Mouse (Mus musculus): ENCODE measurements at regions not wholly inside any gene's neighbourhood (a gene's known extent, or its start where the extent isn't known, plus 50 kb on each side); places are given as distances from the start of the nearest gene placed in this dataset.

DNA sequence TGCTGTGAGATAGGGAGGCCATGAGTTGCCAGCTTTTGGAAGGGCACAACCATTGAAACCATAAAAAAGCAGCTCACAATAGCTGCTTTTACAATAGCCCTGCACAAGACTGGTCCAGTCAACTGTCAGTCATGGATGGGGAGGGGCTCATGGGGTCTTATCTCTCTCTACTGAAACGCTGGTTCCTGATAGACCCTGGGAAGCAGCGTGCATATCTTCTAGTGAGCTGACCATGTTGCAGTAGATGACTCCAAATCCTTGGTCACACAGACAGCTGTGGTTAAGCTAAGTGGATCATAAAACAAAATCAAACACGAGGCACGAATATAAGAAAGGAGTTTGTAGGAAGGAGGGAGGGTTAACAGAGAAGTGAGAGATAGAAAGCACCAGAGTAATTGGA is 105.0 kb downstream of the Aldh8a1 start:
- DNase-seq (ENCODE audit: low spot score in 2 of 2) = no peak

DNA sequence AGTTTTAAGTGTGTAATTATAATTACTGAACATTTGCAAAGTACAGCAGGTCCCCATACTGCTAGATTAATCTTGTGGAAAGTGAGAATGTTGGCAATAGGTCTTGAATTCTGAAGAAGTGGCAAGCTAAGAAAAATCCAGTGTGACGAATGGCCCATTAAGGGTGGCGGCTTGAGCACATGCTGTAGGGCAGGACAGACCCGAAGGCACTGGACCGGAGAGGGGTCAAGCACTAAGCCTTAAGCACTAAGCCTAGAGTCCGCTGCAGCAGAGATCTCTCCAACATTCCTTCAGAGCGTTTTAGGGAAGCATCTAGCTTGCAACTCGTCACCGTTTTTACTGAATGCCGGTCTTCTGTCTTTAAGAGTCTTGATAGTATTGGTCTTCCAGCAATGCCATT is 105.6 kb downstream of the Aldh8a1 start:
- no peak for DNase-seq (ENCODE audit: low spot score in 2 of 2)

DNA sequence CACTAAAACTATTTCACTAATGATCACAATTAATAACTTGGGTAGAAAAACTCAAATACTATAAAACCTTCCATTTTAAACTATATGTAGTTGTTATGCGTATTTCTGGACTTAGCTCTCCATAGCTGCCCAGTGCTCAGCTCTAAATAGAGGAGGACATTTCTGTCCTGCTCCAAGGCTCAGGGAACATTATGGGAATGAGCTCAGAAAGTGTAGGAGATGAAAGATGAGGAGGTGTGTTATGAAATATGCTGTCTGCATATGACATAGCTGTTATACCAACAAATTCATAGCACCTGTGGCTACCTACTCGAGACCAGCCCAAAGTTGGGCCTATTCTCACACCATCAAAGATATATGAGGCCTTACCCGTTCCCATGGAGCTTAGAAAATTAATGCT is 106.3 kb downstream of the Aldh8a1 start:
- DNase-seq (ENCODE audit: low spot score in 2 of 2) = no peak

DNA sequence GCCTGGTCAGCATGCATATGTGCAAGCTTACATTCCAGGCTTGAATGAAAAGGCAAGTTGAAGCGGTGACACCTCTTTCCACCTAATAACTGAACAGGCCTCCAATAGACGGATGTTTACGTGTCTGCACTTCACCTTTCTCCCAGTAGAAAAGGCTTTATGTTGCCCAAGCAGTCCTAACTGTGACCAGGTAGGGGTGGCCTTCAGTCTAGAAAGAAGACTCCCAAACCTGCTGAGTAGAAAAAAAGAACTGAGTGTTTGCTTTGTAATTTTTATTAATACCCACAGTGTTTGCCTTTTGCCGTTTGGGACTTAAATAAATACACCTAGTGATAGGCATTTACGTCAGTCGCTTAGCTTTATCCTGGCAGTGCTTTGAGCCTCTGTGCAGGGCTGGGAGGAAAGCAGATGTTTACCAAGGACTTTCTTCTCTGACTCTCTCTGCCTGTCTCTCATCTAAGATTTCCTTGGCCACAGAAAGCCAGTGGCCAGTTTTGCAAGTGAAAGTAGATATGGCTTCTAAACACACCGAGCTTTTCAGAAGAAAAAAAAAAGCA is 104.5 kb upstream of the 1700020N01Rik start:
- DNase-seq (ENCODE audit: low spot score in 2 of 2) = no peak

DNA sequence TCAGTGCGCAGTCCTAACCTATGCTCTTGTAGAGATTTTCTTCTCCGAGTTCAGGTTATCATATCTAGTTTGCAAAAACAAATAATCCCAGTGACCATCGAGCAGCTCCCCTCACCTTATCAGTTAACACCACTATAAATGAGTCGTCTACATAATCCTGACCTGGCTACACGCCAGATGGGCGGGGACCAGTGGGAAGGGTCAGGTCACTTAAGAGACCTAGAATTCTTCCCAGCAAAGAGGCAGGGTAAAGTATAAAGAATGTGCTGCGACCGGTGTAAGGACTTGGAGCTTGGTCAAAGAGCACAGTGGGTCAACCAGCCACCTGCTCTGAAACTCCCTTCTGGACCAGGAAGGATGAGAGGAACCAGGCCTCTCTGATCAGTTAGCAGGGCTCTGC is 102.0 kb upstream of the 1700020N01Rik start:
- DNase-seq (ENCODE audit: low spot score in 2 of 2) = no peak

DNA sequence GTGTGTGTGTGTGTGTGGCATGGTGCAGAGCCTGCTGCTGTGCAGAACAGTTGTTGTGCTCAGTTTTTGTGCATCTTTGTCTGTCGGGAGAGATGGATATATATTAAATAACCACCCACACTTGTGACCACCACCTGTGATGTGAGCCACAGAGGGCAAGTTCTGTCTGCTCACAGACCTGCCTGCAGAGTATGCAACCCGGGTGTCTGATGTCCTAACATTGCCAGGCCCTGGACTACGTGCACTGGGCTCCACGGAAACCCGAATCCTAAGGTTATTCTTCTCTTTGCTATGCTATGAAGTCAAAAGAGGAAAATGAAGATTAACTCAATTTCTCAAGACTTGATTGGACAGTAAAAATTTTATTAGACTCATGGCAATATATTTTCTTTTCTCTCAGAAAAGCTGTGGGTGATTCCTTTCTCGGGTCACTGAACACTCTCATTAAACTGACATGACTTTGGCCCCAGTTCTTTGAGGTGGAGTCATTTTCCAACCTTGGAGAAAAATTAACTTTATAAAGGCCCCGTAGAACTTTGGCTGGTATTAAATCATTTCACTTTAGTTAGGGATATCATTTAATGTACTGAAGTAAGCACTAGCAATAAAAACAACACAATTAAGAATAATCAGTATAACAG is 100.6 kb upstream of the 1700020N01Rik start:
- DNase-seq (ENCODE audit: low spot score in 2 of 2) = no peak

DNA sequence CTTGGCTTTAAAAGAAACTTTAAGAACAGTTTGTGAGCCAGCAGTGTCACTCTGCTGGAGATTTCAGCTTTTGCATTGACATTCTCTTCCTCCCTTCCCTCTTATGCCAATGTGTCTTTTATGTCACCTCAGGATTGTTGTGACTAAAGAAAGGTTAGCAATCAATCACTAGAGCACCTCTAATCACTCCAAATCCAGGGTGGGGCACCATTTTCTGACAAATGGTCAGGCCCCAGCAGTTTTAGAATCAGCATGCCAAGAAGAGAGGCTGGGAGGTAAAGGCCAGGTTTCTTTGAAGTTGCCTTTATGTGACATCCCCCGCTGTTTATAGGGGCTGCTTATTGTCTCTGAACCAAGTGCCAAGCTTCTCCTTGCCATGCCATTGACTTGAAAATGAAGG is 98.4 kb upstream of the 1700020N01Rik start:
- no peak for DNase-seq (ENCODE audit: low spot score in 2 of 2)

DNA sequence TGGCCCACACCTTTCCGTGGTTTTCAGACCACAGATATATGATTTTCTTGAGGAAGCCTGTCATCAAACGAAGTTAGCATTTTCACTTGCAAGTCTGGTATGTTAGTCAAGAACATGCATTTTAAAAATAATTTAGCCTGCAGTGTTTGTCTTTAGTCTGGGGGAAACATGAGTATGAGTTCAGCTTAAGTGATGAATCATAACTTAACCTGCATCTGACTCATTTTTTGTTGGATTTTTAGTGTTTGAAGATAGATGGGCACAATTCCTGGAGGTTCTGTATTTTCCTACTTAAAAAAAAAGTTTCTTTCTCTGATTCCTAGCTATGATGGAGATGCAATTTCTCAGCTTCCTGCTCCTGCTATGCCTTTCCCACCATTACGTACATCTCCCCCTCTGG is 95.8 kb upstream of the 1700020N01Rik start:
- no peak for DNase-seq (ENCODE audit: low spot score in 2 of 2)

DNA sequence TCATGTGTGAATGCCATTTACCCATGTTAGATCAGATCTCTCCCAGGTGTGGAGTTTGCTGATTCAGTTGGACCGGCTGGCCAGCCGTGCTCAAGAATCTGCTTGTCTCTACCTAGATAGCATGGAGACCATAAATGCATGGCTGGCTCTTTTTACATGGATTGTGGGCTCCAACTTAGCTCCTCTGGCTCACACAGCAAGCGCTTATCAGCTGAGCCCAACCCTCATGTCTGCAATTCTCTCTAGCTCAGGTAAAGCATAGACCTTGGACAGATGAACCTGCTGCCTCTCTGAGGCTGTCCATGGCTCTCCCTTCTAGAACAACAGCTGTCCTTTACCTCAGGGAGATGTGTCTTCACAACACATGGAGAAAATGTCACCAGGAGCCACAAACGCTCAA is 94.8 kb upstream of the 1700020N01Rik start:
- no peak for DNase-seq (ENCODE audit: low spot score in 2 of 2)

DNA sequence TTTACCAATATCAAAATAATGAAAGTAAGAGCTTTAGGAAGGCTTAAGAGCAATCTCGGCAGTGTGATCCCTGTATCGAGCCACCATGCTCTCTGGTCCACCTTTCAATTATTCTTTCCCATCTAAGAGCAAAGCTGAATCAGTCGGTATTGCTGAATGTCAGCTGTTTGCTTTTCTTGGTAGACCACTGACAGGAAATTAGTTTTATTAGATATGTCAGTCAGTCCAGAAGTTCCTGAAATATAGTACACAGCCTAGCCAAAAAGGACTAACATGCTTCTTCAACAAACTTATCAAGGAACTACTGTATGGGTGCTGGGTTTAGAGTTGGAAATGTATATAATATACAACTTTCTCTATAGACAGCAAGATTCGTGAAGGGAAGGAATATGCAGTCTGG is 91.3 kb upstream of the 1700020N01Rik start:
- DNase-seq (ENCODE audit: low spot score in 2 of 2) = no peak

DNA sequence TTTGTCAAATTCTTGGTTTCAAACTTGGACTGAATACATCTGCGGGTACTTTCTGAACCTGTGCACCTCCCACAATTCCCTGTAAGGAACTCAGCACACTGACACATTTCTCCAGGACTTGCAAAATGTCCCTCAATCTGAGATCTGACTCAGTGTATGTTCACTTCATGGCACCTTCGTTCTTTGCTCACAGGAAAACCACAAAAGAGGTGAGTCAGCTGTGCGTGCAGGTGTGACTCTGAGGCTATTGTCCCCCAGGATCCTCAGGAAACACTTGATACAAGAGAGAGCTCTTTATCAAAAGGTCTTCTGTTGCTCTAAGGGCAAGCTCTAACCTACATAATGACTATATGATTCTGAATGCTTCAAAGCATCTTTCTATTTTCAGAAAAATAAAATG is 88.5 kb upstream of the 1700020N01Rik start:
- DNase-seq (ENCODE audit: low spot score in 2 of 2) = no peak

DNA sequence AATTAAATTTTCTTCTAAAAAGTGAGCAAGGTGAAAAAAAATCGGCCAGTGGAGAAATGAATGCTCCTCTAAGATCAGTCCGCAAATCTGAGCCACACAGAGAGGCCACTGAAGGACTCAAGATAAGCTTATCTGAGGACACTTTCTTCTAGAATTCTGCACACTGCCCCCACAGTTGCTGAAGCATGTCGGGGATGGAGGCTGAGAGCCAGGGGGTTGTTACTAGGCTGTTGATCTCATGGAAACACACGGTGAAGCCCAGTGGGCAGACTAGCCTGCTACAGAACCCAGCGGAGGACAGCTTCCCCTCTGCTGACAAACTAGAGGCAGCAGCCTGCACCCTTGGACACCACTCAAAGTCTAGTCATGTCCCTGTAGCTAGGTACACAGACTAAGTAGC is 81.6 kb upstream of the 1700020N01Rik start:
- DNase-seq (ENCODE audit: low spot score in 2 of 2) = no peak

DNA sequence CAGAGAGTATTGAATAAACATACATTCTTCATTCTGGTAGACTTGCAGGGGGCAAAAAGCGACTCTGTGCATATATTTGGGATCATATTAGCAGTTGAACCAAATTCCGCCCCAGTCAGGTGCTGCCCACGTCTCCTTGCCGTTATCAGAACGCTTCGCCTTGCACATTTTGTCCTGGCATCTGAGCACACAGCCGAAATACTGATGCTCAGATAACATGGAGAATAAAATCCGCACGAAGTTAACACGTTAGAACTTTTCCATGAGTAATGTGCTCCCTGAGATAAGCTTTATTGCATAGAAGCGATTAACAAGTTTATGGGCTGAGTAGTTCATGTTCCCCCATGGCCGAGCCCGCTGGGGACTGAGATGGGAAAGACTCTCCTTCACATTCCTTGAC is 80.5 kb upstream of the 1700020N01Rik start:
- no peak for DNase-seq (ENCODE audit: low spot score in 2 of 2)

DNA sequence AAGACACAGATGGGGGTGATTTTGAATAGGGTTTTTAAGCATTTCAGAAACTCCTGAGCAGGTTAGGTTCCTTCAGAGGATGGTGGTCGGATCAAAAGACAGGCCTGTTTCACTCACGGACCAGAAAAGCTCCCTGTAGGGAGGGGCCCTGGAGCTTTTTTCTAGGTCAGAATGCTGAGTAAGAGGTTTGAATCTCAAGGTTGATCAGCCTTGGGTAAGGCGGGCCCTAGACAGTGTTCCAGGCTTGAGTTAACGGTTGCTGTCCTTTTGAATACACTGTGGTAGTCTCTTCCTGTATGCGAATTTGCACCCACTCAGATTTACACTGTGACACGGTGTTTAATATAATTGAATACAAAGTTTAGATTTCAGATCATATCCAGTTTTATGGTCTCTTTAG is 75.2 kb upstream of the 1700020N01Rik start:
- no peak for DNase-seq (ENCODE audit: low spot score in 2 of 2)

DNA sequence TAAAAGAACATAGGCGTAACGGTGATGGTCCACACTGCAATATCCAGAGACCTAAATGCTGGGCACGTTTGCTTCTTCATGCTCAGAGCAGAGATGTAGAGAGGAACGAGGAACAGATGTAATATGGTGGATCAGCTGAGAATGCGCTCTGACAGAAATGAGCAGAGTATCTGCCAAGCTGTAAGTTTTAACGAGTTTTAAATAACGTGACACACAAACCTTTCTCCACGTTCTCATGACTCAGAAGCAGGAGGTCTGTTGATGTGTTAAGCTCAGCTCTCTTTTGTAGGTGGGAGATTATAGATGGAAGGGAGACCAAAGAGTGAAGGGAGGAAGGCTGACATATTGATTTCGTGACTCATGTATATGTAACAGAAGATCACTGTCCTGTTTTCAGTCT is 72.1 kb upstream of the 1700020N01Rik start:
- DNase-seq (ENCODE audit: low spot score in 2 of 2) = no peak

DNA sequence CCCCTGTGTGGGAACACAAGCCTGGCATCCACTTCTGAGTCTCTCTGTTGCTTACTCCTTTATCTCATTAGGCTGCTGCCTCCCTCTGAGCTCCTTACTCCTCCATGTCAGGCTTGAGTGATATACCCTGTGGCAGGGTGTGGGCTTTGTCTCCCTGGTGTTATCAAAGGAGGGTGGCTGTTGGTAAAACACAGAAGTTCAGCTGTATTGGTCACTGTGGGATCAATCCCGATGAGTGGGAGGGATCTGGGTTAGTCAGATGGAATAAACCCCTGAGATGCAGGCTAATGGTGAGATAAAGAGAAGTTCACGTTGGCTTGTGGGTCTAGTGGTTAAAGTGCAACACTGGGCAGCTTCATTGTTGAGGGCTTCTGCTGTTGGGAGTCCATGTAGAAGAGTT is 67.4 kb upstream of the 1700020N01Rik start:
- no peak for DNase-seq (ENCODE audit: low spot score in 2 of 2)

DNA sequence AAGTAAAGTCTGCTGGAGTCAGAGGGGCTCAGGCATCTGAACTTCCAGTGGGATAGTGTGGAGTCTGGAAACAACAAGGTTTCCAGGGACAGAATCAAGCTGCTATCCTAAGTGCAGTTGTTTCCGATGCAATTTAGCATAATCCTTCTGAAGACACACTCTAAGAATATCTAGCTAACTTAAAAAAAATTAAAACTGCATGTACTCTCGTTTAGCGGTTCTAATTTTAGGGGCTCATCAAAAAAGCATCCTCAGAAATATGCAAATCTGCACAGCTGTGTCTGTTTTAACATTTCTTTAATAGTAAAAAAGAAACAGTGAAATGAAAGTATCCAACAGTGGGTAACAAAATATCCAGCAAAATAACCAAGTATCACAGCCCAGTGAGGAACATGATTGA is 64.5 kb upstream of the 1700020N01Rik start:
- DNase-seq (ENCODE audit: low spot score in 2 of 2) = no peak

DNA sequence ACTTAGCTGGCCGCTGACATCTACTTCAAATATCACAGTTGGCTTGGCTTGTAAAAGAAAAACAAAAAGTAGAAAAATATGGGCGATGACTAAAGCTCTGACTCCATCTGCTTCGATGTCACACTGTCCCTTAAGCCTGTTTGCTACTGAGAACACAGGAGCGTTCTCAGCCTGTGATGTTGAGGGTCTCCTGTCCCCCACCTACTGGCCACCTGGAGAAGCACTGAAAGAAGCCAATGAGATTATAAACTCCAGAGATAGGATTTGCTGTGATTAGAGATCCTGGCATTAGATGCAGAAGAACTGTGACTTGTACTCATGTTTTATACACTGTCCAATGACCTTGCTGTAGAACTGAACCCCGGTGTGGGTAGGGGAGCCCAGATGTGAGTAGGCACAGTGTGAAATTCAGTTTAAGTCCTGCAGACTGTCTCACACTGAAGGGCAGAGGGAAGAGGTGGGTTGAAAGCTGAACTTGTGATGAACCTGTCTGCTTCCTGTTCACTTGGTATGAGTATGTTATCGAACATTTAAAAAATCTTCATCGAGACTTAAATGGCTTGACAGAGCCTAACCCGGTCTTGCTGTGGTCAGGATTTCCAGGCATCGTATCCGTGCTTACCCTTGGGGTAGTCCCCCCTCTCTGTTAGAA is 63.7 kb upstream of the 1700020N01Rik start:
- no peak for DNase-seq (ENCODE audit: low spot score in 2 of 2)

DNA sequence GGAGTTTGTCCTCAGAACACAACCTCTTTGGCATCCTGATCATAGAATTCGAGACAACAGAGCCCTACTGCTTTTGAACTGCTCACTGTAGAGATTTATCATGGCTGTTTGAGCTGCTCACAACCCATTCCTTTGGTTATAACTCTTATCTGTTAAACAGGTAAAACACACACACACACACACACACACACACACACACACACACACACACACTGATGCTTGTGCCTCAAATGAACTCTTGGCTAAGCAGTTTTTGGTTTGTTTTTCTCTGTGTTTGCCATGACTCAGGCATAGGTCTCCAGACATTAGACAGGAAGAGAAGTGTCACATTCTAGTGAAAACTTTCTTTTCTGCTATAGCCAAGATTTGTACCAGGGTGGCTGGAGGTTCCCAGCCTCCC is 60.8 kb upstream of the 1700020N01Rik start:
- DNase-seq (ENCODE audit: low spot score in 2 of 2) = no peak

DNA sequence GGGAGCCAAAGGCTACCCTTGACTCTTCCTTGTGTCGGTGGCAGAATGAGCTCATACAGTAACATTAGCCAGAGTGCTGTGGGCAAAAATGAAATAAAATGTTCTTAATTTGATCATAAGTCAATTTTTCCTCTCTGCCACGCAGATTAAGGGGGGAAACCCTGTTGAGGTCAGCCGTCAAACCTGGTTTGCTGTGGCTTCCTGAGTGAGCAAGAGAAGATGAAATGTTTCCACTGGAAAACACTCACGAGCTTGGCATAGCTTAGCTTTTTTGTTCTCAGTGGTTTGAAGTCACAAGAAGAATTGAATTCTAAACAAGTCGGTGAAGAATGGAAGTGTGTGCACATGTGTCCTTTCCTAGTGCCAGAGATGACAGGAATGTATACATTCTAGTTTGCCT is 57.3 kb upstream of the 1700020N01Rik start:
- no peak for DNase-seq (ENCODE audit: low spot score in 2 of 2)

DNA sequence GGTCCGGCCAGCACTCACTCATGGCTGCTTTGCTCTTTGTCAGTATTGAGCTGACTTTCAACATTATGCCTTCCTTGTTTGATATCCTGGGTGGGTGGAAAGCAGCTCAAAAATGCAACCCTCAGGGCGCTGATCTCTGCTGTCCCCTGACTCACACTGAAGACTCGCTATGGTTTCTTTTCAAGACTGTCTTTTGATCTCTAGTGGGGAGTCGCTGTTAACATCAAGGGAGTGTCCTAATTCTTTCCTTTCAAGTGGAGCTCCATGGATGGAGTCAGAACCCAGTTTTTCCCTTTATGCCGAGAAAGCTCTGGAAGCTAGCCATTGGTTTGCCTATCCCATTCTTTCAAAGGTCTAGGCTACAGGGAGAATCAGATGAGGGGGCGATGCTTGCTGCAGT is 54.5 kb upstream of the 1700020N01Rik start:
- no peak for DNase-seq (ENCODE audit: low spot score in 2 of 2)

Data from adrenal gland, adult 18-20 months (tissue).